9 mouse cellular contexts compared by ENCODE assay signal in the genomic region with DNA sequence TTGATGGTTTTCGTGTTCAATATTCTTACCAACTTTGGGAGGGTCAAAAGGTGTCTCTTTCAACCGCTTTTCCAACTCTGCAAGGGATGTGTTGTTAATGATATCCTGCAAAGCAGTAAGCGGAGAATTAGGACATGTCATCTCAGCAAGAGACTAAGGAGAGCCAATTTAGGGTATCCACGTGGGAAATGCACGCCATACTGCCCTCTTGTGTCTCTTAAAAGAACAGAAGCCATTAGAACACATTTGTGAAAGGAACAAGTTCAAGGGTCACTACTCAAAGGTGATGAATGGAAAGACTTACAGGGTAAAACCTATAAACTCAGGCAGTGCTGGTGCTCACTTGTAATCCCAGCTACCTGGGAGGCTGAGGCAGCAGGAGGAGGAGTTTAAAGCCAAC. TPM values are rescaled to one million over a fixed set of nuclear protein-coding genes. Genes with fewer than 3 reads are reported as not detected.
DNase-seq lines count a peak whose midpoint lies in the region; ATAC-seq and TF ChIP-seq lines count a peak whose summit lies in the region.
"Had no signal": no experiment of that assay in that cellular context is flagged by ENCODE, and none has a peak within 500 bp of the region (broad histone marks: within the 10 kb centered on the region; RNA-seq: fewer than 3 reads in every experiment).

No protein-coding gene starts in this region.

- no peaks in the 10 kb centered on the region for H3K9me3 ChIP-seq in heart, postnatal 0 days (replicated peaks; ENCODE audit: control insufficient read depth, low read length)
- H3K9me3 ChIP-seq in heart, embryonic 11.5 days (replicated peaks; ENCODE audit: control insufficient read depth, low read length) = no peaks in the 10 kb centered on the region
- no peaks in the 10 kb centered on the region for H3K9me3 ChIP-seq in midbrain, embryonic 16.5 days (replicated peaks; ENCODE audit: control insufficient read depth, low read length, poor library complexity, severe bottlenecking)

- TF ChIP-seq EP300 in heart, postnatal 0 days (IDR thresholded peaks at IDR 0.05; ENCODE audit: low read depth) = no peak

- H3K36me3 ChIP-seq in heart, postnatal 0 days (replicated peaks; ENCODE audit: control insufficient read depth, insufficient read depth, low read length) = peaks cover 78% of the 10 kb centered on the region
- H3K36me3 ChIP-seq in heart, embryonic 11.5 days (ENCODE audit: control insufficient read depth, insufficient read depth, low read length) = peaks cover 12% of the 10 kb centered on the region; the same call in 1 of the 2 replicates
- peaks cover 6% of the 10 kb centered on the region for H3K36me3 ChIP-seq in splenic B cell, adult 2 months (ENCODE audit: control insufficient read depth, insufficient read depth, low read length, poor library complexity, severe bottlenecking)
- peaks cover 13% of the 10 kb centered on the region for H3K36me3 ChIP-seq in midbrain, embryonic 16.5 days (ENCODE audit: control insufficient read depth, insufficient read depth, low read length)

- H3K4me1 ChIP-seq in heart, postnatal 0 days (ENCODE audit: control insufficient read depth, insufficient read depth) = no peaks in the 10 kb centered on the region
- no peaks in the 10 kb centered on the region for H3K4me1 ChIP-seq in heart, embryonic 11.5 days (ENCODE audit: control insufficient read depth, insufficient read depth, low read length)
- H3K4me1 ChIP-seq in midbrain, embryonic 16.5 days (ENCODE audit: control insufficient read depth, insufficient read depth, low read length) = no peaks in the 10 kb centered on the region

- TF ChIP-seq CTCF in heart, postnatal 0 days (IDR thresholded peaks at IDR 0.05; ENCODE audit: low read depth) = peak; percentile 62

- DNase-seq in heart, postnatal 0 days (ENCODE audit: low spot score) = peak; percentile 43
- peak; percentile 27 for DNase-seq in lung, postnatal 10 days
- no peak for DNase-seq in lung, adult 18-20 months
- DNase-seq in cerebellum, postnatal 14 days = peak; percentile 31 to 48
- peak; percentile 26 for DNase-seq in splenic B cell, adult 2 months (ENCODE audit: low read depth, low spot score)
- no peak for DNase-seq in thymus, postnatal 36 days
- DNase-seq: kidney, adult 11 months had no signal

- WGBS in heart, postnatal 0 days = 50% methylated on average over 5 of the region's 5 CpGs
- WGBS in heart, embryonic 11.5 days (ENCODE audit: insufficient replicate concordance) = 53% methylated on average over 5 of the region's 5 CpGs
- WGBS in midbrain, embryonic 16.5 days = 39% methylated on average over 5 of the region's 5 CpGs

- no peak overlapping the region for H3K9ac ChIP-seq in heart, postnatal 0 days (replicated peaks; ENCODE audit: low read depth, low read length)
- H3K9ac ChIP-seq in heart, embryonic 11.5 days (ENCODE audit: low read depth, low read length) = no peak overlapping the region
- no peak overlapping the region for H3K9ac ChIP-seq in midbrain, embryonic 16.5 days (ENCODE audit: low read depth, low read length)

- no peaks in the 10 kb centered on the region for H3K27me3 ChIP-seq in heart, postnatal 0 days (ENCODE audit: control insufficient read depth, insufficient read depth, low read length)
- H3K27me3 ChIP-seq in heart, embryonic 11.5 days (ENCODE audit: control insufficient read depth, insufficient read depth, low read length) = no peaks in the 10 kb centered on the region
- no peaks in the 10 kb centered on the region for H3K27me3 ChIP-seq in splenic B cell, adult 2 months (ENCODE audit: control insufficient read depth, insufficient read depth, low read length, poor library complexity, severe bottlenecking)
- H3K27me3 ChIP-seq in midbrain, embryonic 16.5 days (ENCODE audit: control insufficient read depth, insufficient read depth, low read depth, low read length) = no peaks in the 10 kb centered on the region

- no peak overlapping the region for H3K27ac ChIP-seq in heart, postnatal 0 days (ENCODE audit: low read depth)
- H3K27ac ChIP-seq in heart, embryonic 11.5 days (ENCODE audit: low read depth, low read length) = no peak overlapping the region
- no peak overlapping the region for H3K27ac ChIP-seq in midbrain, embryonic 16.5 days (ENCODE audit: low read length)

- no peak overlapping the region for H3K4me3 ChIP-seq in heart, postnatal 0 days (ENCODE audit: low read depth, low read length)
- no peak overlapping the region for H3K4me3 ChIP-seq in heart, embryonic 11.5 days (ENCODE audit: low read depth, low read length)
- H3K4me3 ChIP-seq in midbrain, embryonic 16.5 days (ENCODE audit: low read depth, low read length) = no peak overlapping the region

- no peak overlapping the region for H3K4me2 ChIP-seq in heart, postnatal 0 days (ENCODE audit: low read depth, low read length)
- no peak overlapping the region for H3K4me2 ChIP-seq in heart, embryonic 11.5 days
- H3K4me2 ChIP-seq in midbrain, embryonic 16.5 days (ENCODE audit: low read length) = no peak overlapping the region

- no peak for ATAC-seq in heart, postnatal 0 days (ENCODE audit: insufficient read depth, low read depth)
- no peak for ATAC-seq in heart, embryonic 11.5 days (replicated peaks; ENCODE audit: insufficient number of reproducible peaks, low FRiP score, low TSS enrichment)
- ATAC-seq in midbrain, embryonic 16.5 days = no peak

RNA-seq across cellular contexts. Expression of a gene that starts 39.6 kb away (rescaled TPM):
- 11.5 and 18.6 TPM in 2 replicates for total RNA-seq in heart, postnatal 0 days (2014; rRNA removed; ENCODE audit: low replicate concordance)
- polyA plus RNA-seq in heart, postnatal 0 days (2015; fragmentation: Nextera tagmentation; extraction: Ambion mirVana) = 22.7 and 23.3 TPM in 2 replicates
- polyA plus RNA-seq in heart, embryonic 11.5 days (2014; fragmentation: Nextera tagmentation; extraction: Ambion mirVana) = 24.4 and 28.9 TPM in 2 replicates
- polyA plus RNA-seq in midbrain, embryonic 16.5 days (2015; fragmentation: Nextera tagmentation; extraction: Ambion mirVana) = 30.4 and 32.4 TPM in 2 replicates

RNA-seq across cellular contexts. Expression of a gene that starts 43.3 kb away (rescaled TPM):
- total RNA-seq in heart, postnatal 0 days (2014; rRNA removed; ENCODE audit: low replicate concordance) = 26.4 and 32.3 TPM in 2 replicates
- 33.4 and 35.1 TPM in 2 replicates for polyA plus RNA-seq in heart, postnatal 0 days (2015; fragmentation: Nextera tagmentation; extraction: Ambion mirVana)
- polyA plus RNA-seq in heart, embryonic 11.5 days (2014; fragmentation: Nextera tagmentation; extraction: Ambion mirVana) = 35.9 and 37.2 TPM in 2 replicates
- 52.7 and 56.4 TPM in 2 replicates for polyA plus RNA-seq in midbrain, embryonic 16.5 days (2015; fragmentation: Nextera tagmentation; extraction: Ambion mirVana)

RNA-seq across cellular contexts. Expression of a gene that starts 43.4 kb away (rescaled TPM):
- 2.2 and 12.4 TPM in 2 replicates for total RNA-seq in heart, postnatal 0 days (2014; rRNA removed; ENCODE audit: low replicate concordance)
- 1.6 and 2.1 TPM in 2 replicates for polyA plus RNA-seq in heart, postnatal 0 days (2015; fragmentation: Nextera tagmentation; extraction: Ambion mirVana)
- 3.4 and 4.4 TPM in 2 replicates for polyA plus RNA-seq in heart, embryonic 11.5 days (2014; fragmentation: Nextera tagmentation; extraction: Ambion mirVana)
- polyA plus RNA-seq in midbrain, embryonic 16.5 days (2015; fragmentation: Nextera tagmentation; extraction: Ambion mirVana) = 6.2 and 7.3 TPM in 2 replicates

Comparison
In these comparisons a context has a peak if more than half of its experiments do, and no peak if none do; other contexts are left out.
1. DNase-seq: peak in heart, postnatal 0 days (single experiment), lung, postnatal 10 days (single experiment), cerebellum, postnatal 14 days (2 of 2) and splenic B cell, adult 2 months (single experiment); none in lung, adult 18-20 months (0 of 2) and thymus, postnatal 36 days (0 of 2).